Mouse (Mus musculus): Measurements from ENCODE around the gene Tnfrsf25. TPM values are rescaled to one million over a fixed set of nuclear protein-coding genes. Genes with fewer than 3 reads are reported as not detected.
A peak's percentile ranks its signal among the peaks of the same experiment; 100 is the strongest.

The Tnfrsf25 gene
- 10 to 100 TPM; 14.0 to 15.1 TPM for total RNA-seq (2021)
- long read RNA-seq, partial matches to known transcripts = 1 of 3 reads
- long read RNA-seq, other reads (novel, unspliced or antisense) = 2 of 3 reads

- no peak for DNase-seq (ENCODE audit: low spot score in 2 of 2)
Observed at GRCm38 (mm10) chr4:152115921-152116612, at the start of gene Tnfrsf25. Gene Tnfrsf25 (plus strand): TSS chr4:152115934.

- DNase-seq (ENCODE audit: low spot score in 2 of 2) = no peak
Observed at GRCm38 (mm10) chr4:152067280-152067679, 48.5 kb upstream of the Tnfrsf25 start.

GRCm38 (mm10) chr4:152068166-152068724 is 47.5 kb upstream of the Tnfrsf25 start:
- no peak for DNase-seq (ENCODE audit: low spot score in 2 of 2)

GRCm38 (mm10) chr4:152069245-152069644 is 46.5 kb upstream of the Tnfrsf25 start:
- DNase-seq (ENCODE audit: low spot score in 2 of 2) = no peak

GRCm38 (mm10) chr4:152070494-152071396 is 45.0 kb upstream of the Tnfrsf25 start:
- DNase-seq (ENCODE audit: low spot score in 2 of 2) = no peak

GRCm38 (mm10) chr4:152072121-152072601 is 43.6 kb upstream of the Tnfrsf25 start, which contains the start of gene Plekhg5:
Gene Plekhg5 (plus strand): TSS chr4:152072498.
- DNase-seq (ENCODE audit: low spot score in 2 of 2) = peak in 1 of 2 experiments; percentile 63

GRCm38 (mm10) chr4:152072655-152073054 is 43.1 kb upstream of the Tnfrsf25 start:
- DNase-seq (ENCODE audit: low spot score in 2 of 2) = no peak

- DNase-seq (ENCODE audit: low spot score in 2 of 2) = no peak
Observed at GRCm38 (mm10) chr4:152073715-152074114, 42.0 kb upstream of the Tnfrsf25 start.

- DNase-seq (ENCODE audit: low spot score in 2 of 2) = no peak
Observed at GRCm38 (mm10) chr4:152074548-152074947, 41.2 kb upstream of the Tnfrsf25 start.

GRCm38 (mm10) chr4:152077191-152077590 is 38.5 kb upstream of the Tnfrsf25 start:
- no peak for DNase-seq (ENCODE audit: low spot score in 2 of 2)

GRCm38 (mm10) chr4:152078105-152078530 is 37.6 kb upstream of the Tnfrsf25 start:
- no peak for DNase-seq (ENCODE audit: low spot score in 2 of 2)

GRCm38 (mm10) chr4:152079261-152079660 is 36.5 kb upstream of the Tnfrsf25 start:
- DNase-seq (ENCODE audit: low spot score in 2 of 2) = no peak

- no peak for DNase-seq (ENCODE audit: low spot score in 2 of 2)
Observed at GRCm38 (mm10) chr4:152079931-152080330, 35.8 kb upstream of the Tnfrsf25 start.

- peak in 1 of 2 experiments; percentile 20 for DNase-seq (ENCODE audit: low spot score in 2 of 2)
Observed at GRCm38 (mm10) chr4:152083611-152084220, 32.0 kb upstream of the Tnfrsf25 start.

GRCm38 (mm10) chr4:152084616-152085015 is 31.1 kb upstream of the Tnfrsf25 start:
- DNase-seq (ENCODE audit: low spot score in 2 of 2) = no peak

GRCm38 (mm10) chr4:152086505-152087210 is 29.1 kb upstream of the Tnfrsf25 start:
- peak; percentile 59 to 74 for DNase-seq (ENCODE audit: low spot score in 2 of 2)

- DNase-seq (ENCODE audit: low spot score in 2 of 2) = peak in 1 of 2 experiments; percentile 39
Observed at GRCm38 (mm10) chr4:152087211-152088081, 28.3 kb upstream of the Tnfrsf25 start.

GRCm38 (mm10) chr4:152088133-152088532 is 27.6 kb upstream of the Tnfrsf25 start:
- DNase-seq (ENCODE audit: low spot score in 2 of 2) = peak in 1 of 2 experiments; percentile 55

GRCm38 (mm10) chr4:152088556-152089120 is 27.1 kb upstream of the Tnfrsf25 start:
- DNase-seq (ENCODE audit: low spot score in 2 of 2) = peak; percentile 79 to 82
